Mouse (Mus musculus) forebrain, embryonic 10.5 days (tissue): ENCODE results near the gene Ifna6. TPM values are rescaled to one million over a fixed set of nuclear protein-coding genes. Genes with fewer than 3 reads are reported as not detected.
"Not testable (repeated sequence)": the region's sequence is repeated elsewhere in the genome, so short reads cannot be mapped to it uniquely, and the experiment has no call there.

Experiments used
- DNase-seq: peaks from one replicate; pipeline ENCODE4 v3.0.0-alpha.2; 2017; ENCODE audit warnings: low spot score; ENCODE audit errors: extremely low spot score
- H3K27ac ChIP-seq: fragments of 300-500 bp; sonication (generic); 2 replicates; pipeline ENCODE4 v1.5.1; 2016; ENCODE audit warnings: mild to moderate bottlenecking
- H3K27me3 ChIP-seq: fragments of 300-500 bp; sonication (generic); 2 replicates; pipeline ENCODE4 v1.6.1; 2016; ENCODE audit warnings: mild to moderate bottlenecking; ENCODE audit not compliant: poor library complexity, severe bottlenecking
- H3K36me3 ChIP-seq: fragments of 300-500 bp; sonication (generic); replicated peaks from 2 replicates; pipeline ENCODE4 v1.6.1; 2016; ENCODE audit warnings: mild to moderate bottlenecking, moderate library complexity
- H3K4me1 ChIP-seq: fragments of 300-500 bp; sonication (generic); 2 replicates; pipeline ENCODE4 v1.6.1; 2016
- H3K4me3 ChIP-seq: fragments of 300-500 bp; sonication (generic); 2 replicates; pipeline ENCODE4 v1.5.1; 2016; ENCODE audit warnings: mild to moderate bottlenecking, moderate library complexity
- H3K9me3 ChIP-seq: fragments of 300-500 bp; sonication (generic); 2 replicates; pipeline ENCODE4 v1.6.1; 2016; ENCODE audit warnings: mild to moderate bottlenecking, moderate library complexity
- WGBS: fragments of 180-500 bp; shearing (Covaris S2); methylation state at CpG from one replicate; pipeline ENCODE4 v1.1.7; 2016; 5-methylcytosine and 5-hydroxymethylcytosine counted together
- polyA plus RNA-seq: library from polyadenylated mRNA; unstranded; fragments of >200 nt; fragmentation: Nextera tagmentation; extraction: Ambion mirVana; gene quantifications from 2 replicates; pipeline ENCODE4 v1.2.1, GENCODE M21; 2016

The Ifna6 gene
- not detected in 2 replicates for polyA plus RNA-seq

- not testable (repeated sequence) for H3K4me3 ChIP-seq, H3K36me3 ChIP-seq, DNase-seq, H3K27me3 ChIP-seq, H3K4me1 ChIP-seq, H3K27ac ChIP-seq, H3K9me3 ChIP-seq
Observed at GRCm38 (mm10) chr4:88827116-88827515, at the start of gene Ifna6. Gene Ifna6, plus strand, starts transcription at chr4:88827416.

GRCm38 (mm10) chr4:88779550-88779949, 47.7 kb upstream of the Ifna6 start, which contains the start of gene Gm13272:
Gene Gm13272, plus strand, starts transcription at chr4:88779850.
- WGBS = no CpG with 5 or more reads among the region's 29 CpGs
- not testable (repeated sequence) for DNase-seq, H3K4me1 ChIP-seq, H3K9me3 ChIP-seq, H3K27ac ChIP-seq, H3K36me3 ChIP-seq, H3K27me3 ChIP-seq, H3K4me3 ChIP-seq

- DNase-seq, H3K27ac ChIP-seq, H3K4me1 ChIP-seq, H3K9me3 ChIP-seq, H3K4me3 ChIP-seq, H3K27me3 ChIP-seq, H3K36me3 ChIP-seq: not testable (repeated sequence)
- 43% methylated on average over 16 of the region's 18 CpGs for WGBS
Observed at GRCm38 (mm10) chr4:88780320-88780719, 46.9 kb upstream of the Ifna6 start.

GRCm38 (mm10) chr4:88781831-88782230, 45.4 kb upstream of the Ifna6 start, which contains the start of gene Ifnz:
Gene Ifnz, plus strand, starts transcription at chr4:88782131.
- DNase-seq, H3K9me3 ChIP-seq, H3K27ac ChIP-seq, H3K36me3 ChIP-seq, H3K27me3 ChIP-seq, H3K4me1 ChIP-seq: not testable (repeated sequence)
- H3K4me3 ChIP-seq = peak within 1 kb of the TSS; percentile 33; the same call in 1 of the 2 replicates
- WGBS = 17% methylated on average over 5 of the region's 7 CpGs

- not testable (repeated sequence) for H3K27me3 ChIP-seq, H3K36me3 ChIP-seq
Observed at GRCm38 (mm10) chr4:88782335-88782734, 44.9 kb upstream of the Ifna6 start.

GRCm38 (mm10) chr4:88785409-88785808, 41.8 kb upstream of the Ifna6 start, which contains the start of gene Gm13276:
Gene Gm13276, plus strand, starts transcription at chr4:88785709.
- H3K9me3 ChIP-seq, H3K4me1 ChIP-seq, H3K27me3 ChIP-seq, DNase-seq, H3K27ac ChIP-seq, H3K4me3 ChIP-seq, H3K36me3 ChIP-seq: not testable (repeated sequence)
- WGBS = no CpG with 5 or more reads among the region's 27 CpGs

More at GRCm38 (mm10) chr4:88782335-88782734, 44.9 kb upstream of the Ifna6 start:
- not testable (repeated sequence) for H3K27ac ChIP-seq, H3K4me1 ChIP-seq, DNase-seq, H3K9me3 ChIP-seq
- 0% methylated on average over 4 of the region's 31 CpGs for WGBS
- H3K4me3 ChIP-seq = peak overlapping the region; percentile 33; the same call in 1 of the 2 replicates

- not testable (repeated sequence) for H3K4me1 ChIP-seq, H3K36me3 ChIP-seq, DNase-seq, H3K4me3 ChIP-seq, H3K9me3 ChIP-seq, H3K27me3 ChIP-seq, H3K27ac ChIP-seq
- WGBS = 3% methylated on average over 4 of the region's 28 CpGs
Observed at GRCm38 (mm10) chr4:88788402-88788801, 38.8 kb upstream of the Ifna6 start, which contains the start of gene Gm13277. Gene Gm13277, plus strand, starts transcription at chr4:88788632.

- not testable (repeated sequence) for DNase-seq, H3K36me3 ChIP-seq, H3K4me1 ChIP-seq, H3K4me3 ChIP-seq, H3K9me3 ChIP-seq, H3K27me3 ChIP-seq, H3K27ac ChIP-seq
- WGBS = no CpG with 5 or more reads among the region's 28 CpGs
Observed at GRCm38 (mm10) chr4:88791250-88791649, 36.0 kb upstream of the Ifna6 start, which contains the start of gene Gm13278. Gene Gm13278, plus strand, starts transcription at chr4:88791550.

GRCm38 (mm10) chr4:88793936-88794675, 33.1 kb upstream of the Ifna6 start, which contains the start of gene Gm13275:
Gene Gm13275, plus strand, starts transcription at chr4:88794487.
- DNase-seq, H3K9me3 ChIP-seq, H3K27me3 ChIP-seq, H3K4me1 ChIP-seq, H3K4me3 ChIP-seq, H3K36me3 ChIP-seq, H3K27ac ChIP-seq: not testable (repeated sequence)
- 0% methylated on average over 17 of the region's 52 CpGs for WGBS

- not testable (repeated sequence) for H3K4me3 ChIP-seq, H3K4me1 ChIP-seq, H3K27me3 ChIP-seq, H3K9me3 ChIP-seq, DNase-seq, H3K36me3 ChIP-seq, H3K27ac ChIP-seq
- WGBS = no CpG with 5 or more reads among the region's 28 CpGs
Observed at GRCm38 (mm10) chr4:88797097-88797496, 30.1 kb upstream of the Ifna6 start, which contains the start of gene Gm13279. Gene Gm13279, plus strand, starts transcription at chr4:88797397.

- not testable (repeated sequence) for H3K9me3 ChIP-seq, H3K27ac ChIP-seq, H3K27me3 ChIP-seq, H3K4me3 ChIP-seq, H3K36me3 ChIP-seq, DNase-seq, H3K4me1 ChIP-seq
- WGBS = 14% methylated on average over 6 of the region's 7 CpGs
Observed at GRCm38 (mm10) chr4:88799365-88799764, 27.9 kb upstream of the Ifna6 start, which contains the start of gene Gm13285. Gene Gm13285, plus strand, starts transcription at chr4:88799665.

GRCm38 (mm10) chr4:88802954-88803353, 24.3 kb upstream of the Ifna6 start, which contains the start of gene Gm13287:
Gene Gm13287, plus strand, starts transcription at chr4:88803254.
- no CpG with 5 or more reads among the region's 29 CpGs for WGBS
- not testable (repeated sequence) for H3K4me1 ChIP-seq, H3K36me3 ChIP-seq, H3K27ac ChIP-seq, DNase-seq, H3K4me3 ChIP-seq, H3K9me3 ChIP-seq
- peaks cover 17% of the 10 kb centered on the region for H3K27me3 ChIP-seq

GRCm38 (mm10) chr4:88805231-88805630, 22.0 kb upstream of the Ifna6 start, which contains the start of gene Gm13288:
Gene Gm13288, plus strand, starts transcription at chr4:88805531.
- not testable (repeated sequence) for DNase-seq, H3K9me3 ChIP-seq, H3K36me3 ChIP-seq, H3K27ac ChIP-seq, H3K4me1 ChIP-seq
- peaks cover 18% of the 10 kb centered on the region for H3K27me3 ChIP-seq
- peak within 1 kb of the TSS; percentile 34; the same call in 1 of the 2 replicates for H3K4me3 ChIP-seq
- no CpG with 5 or more reads among the region's 8 CpGs for WGBS
